Mouse (Mus musculus) embryonic facial prominence, embryonic 15.5 days (tissue): ENCODE data around the gene Ahnak. TPM values are rescaled to one million over a fixed set of nuclear protein-coding genes. Genes with fewer than 3 reads are reported as not detected.

ENCODE experiments used
- ATAC-seq: fragments of 200-750 bp; cut with Nextera tagmentation; 2 replicates; pipeline ENCODE4 v1.8.0; 2017; ENCODE audit warnings: low read depth, moderate TSS enrichment; ENCODE audit not compliant: insufficient number of reproducible peaks, low FRiP score, low TSS enrichment
- H3K27ac ChIP-seq: fragments of 300-500 bp; sonication (generic); replicated peaks from 2 replicates; pipeline ENCODE4 v1.5.1; 2015; ENCODE audit warnings: mild to moderate bottlenecking, inconsistent platforms
- H3K27me3 ChIP-seq: fragments of 300-500 bp; sonication (generic); 2 replicates; pipeline ENCODE4 v1.6.1; 2015; ENCODE audit warnings: inconsistent platforms
- H3K36me3 ChIP-seq: fragments of 300-500 bp; sonication (generic); 2 replicates; pipeline ENCODE4 v1.6.1; 2015; ENCODE audit warnings: mild to moderate bottlenecking, inconsistent platforms
- H3K4me1 ChIP-seq: fragments of 300-500 bp; sonication (generic); 2 replicates; pipeline ENCODE4 v1.6.1; 2015; ENCODE audit warnings: inconsistent platforms
- H3K4me2 ChIP-seq: fragments of 300-500 bp; sonication (generic); replicated peaks from 2 replicates; pipeline ENCODE4 v1.6.1; 2015; ENCODE audit warnings: mild to moderate bottlenecking, inconsistent platforms
- H3K4me3 ChIP-seq: fragments of 300-500 bp; sonication (generic); replicated peaks from 2 replicates; pipeline ENCODE4 v1.5.1; 2015; ENCODE audit warnings: mild to moderate bottlenecking, inconsistent platforms
- H3K9ac ChIP-seq: fragments of 300-500 bp; sonication (generic); 2 replicates; pipeline ENCODE4 v1.6.1; 2015; ENCODE audit warnings: inconsistent platforms
- H3K9me3 ChIP-seq: fragments of 300-500 bp; sonication (generic); replicated peaks from 2 replicates; pipeline ENCODE4 v1.6.1; 2016; ENCODE audit warnings: inconsistent platforms
- WGBS: fragments of 180-500 bp; shearing (Covaris S2); methylation state at CpG from one replicate; pipeline ENCODE4 v1.1.7; 2015; 5-methylcytosine and 5-hydroxymethylcytosine counted together
- polyA plus RNA-seq: library from polyadenylated mRNA; unstranded; fragments of >200 nt; fragmentation: Nextera tagmentation; extraction: Ambion mirVana; gene quantifications from 2 replicates; pipeline ENCODE4 v1.2.1, GENCODE M21; 2015

Ahnak gene
- polyA plus RNA-seq, 1 experiment from 2014 or later = 71.9 TPM

DNA sequence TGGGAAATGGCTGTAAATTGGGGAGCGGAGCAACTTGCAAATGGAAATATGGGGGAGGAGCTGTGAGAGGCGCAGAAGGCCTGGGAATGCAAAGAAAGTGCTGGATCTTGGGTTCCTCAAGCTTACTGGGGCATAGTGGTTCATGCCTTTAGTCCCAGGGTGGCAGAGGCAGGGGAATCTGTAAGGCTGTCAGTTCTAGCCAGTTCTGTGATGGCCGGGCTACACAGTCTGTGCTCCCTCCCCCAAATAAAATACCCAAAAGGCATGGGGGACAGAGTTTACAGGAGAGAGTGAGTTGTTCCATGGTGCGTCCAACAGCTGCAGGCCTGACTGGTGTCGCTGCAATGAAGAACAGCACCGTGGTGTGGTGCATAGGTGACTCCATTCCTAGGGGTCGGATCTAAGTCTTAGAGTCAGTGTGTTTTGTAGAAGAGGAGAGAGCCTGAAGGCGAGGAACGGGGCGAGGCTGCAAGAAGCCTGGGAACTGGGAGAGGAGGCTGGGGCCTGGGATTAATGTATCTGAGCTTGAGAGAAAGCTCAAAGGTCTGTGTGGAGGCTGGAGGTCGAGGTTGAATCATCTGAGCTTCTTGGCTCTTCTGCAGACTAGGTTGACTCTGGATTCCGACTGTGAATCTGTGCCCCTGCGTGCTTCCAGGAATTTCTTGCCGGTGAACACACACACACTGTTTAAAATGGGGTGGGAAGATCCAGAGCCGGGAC is 578 bp upstream of the Ahnak start:
- H3K36me3 ChIP-seq = no peaks in the 10 kb centered on the region
- H3K27ac ChIP-seq = peak overlapping the region; percentile 97
- no peaks in the 10 kb centered on the region for H3K27me3 ChIP-seq
- H3K4me3 ChIP-seq = peak overlapping the region; percentile 71
- WGBS = 8% methylated on average over 15 of the region's 15 CpGs
- peak overlapping the region; percentile 73; the same call in 1 of the 2 replicates for H3K9ac ChIP-seq
- ATAC-seq = no peak
- no peaks in the 10 kb centered on the region for H3K9me3 ChIP-seq
- H3K4me1 ChIP-seq = peaks cover 68% of the 10 kb centered on the region
- H3K4me2 ChIP-seq = peak overlapping the region; percentile 73

DNA sequence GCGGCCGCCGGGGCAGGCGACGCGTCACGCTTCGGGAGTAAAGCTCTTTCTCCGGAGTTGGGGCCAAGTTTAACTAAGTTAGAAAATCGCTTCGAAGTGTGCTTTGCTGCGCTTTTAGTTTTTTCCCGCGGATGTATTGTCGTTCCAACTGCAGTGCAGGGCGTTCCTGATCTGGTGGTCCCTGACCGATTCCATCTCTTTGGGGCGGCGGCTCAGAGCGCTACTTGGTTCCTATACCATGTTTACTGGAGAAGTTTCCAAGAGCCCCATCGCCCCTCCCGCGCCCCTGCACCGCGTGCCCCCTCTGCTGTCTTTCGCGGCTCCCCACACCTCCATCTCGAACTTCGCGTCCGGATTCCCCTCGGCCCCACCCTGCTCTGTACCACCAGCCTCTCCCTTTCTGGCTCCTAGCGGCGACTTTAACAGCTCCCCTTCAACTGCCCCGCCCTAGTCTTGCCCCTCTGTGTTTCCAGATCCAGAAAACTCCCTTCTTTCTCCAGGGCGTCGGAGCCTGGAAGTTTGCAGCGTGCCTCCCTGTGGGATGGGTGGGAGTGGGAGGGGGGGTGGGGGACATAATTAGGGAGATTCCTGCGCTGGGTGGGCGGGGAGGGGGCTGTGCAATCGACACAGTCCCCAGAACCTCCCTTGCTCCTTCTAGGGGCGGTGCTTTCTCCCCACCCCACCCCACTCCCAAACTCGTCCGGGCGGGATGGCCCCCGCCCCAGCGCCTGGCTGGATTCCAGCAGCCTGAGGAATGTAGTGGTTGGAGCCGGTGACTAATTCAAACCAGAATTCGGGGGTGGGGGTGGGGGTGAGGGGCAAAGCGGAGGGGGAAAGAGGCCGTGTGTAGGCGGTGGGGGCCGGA is 715 bp downstream of the Ahnak start:
- Histone ChIP-seq H3K36me3 (no peaks in the 10 kb centered on the region), H3K9ac (peak overlapping the region; percentile 73), H3K4me2 (peak overlapping the region; percentile 73), H3K9me3 (no peaks in the 10 kb centered on the region), H3K4me3 (peak overlapping the region; percentile 71), H3K27me3 (no peaks in the 10 kb centered on the region), H3K27ac (peak overlapping the region; percentile 97), H3K4me1 (peaks cover 68% of the 10 kb centered on the region)
- under 1% methylated on average over 53 of the region's 53 CpGs for WGBS
- peak; percentile 89 for ATAC-seq

DNA sequence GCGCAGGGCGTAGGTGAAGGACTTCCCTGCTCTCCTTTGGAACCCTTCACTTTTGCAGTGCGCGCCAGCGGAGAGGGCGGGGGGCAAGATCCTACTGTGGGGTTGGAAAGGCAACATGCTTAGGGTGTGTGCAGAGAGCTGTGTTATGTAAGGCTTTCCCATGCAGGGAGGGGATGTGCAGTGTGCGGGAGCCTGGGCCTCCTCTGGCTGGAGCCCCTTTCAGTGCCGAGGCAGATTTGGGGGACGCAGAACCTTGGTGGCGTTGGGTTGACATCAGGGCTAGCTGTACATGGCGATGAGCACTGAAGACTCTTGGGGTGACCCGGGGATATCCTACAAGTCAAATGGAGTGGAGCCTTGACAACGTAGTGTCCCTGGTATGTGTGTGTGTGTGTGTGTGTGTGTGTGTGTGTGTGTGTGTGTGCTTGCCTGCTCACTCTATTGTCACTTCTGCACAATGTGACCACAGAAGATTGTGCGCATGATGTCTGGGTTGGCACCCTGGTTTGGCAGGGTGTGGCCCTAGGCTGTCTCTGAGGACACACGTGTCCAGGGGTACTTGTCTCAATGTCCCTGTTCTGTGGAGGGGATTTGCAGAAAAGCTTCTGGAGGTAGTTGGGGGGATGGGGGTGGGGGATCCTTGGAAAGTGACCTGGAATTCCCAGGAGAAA is 1.5 kb downstream of the Ahnak start:
- Histone ChIP-seq H3K9me3 (no peaks in the 10 kb centered on the region), H3K27ac (peak overlapping the region; percentile 97), H3K4me3 (peak overlapping the region; percentile 71), H3K27me3 (no peaks in the 10 kb centered on the region), H3K9ac (peak overlapping the region; percentile 73), H3K36me3 (no peaks in the 10 kb centered on the region), H3K4me2 (peak overlapping the region; percentile 73), H3K4me1 (peaks cover 68% of the 10 kb centered on the region)
- peak; percentile 71 for ATAC-seq
- WGBS = 3% methylated on average over 15 of the region's 15 CpGs

DNA sequence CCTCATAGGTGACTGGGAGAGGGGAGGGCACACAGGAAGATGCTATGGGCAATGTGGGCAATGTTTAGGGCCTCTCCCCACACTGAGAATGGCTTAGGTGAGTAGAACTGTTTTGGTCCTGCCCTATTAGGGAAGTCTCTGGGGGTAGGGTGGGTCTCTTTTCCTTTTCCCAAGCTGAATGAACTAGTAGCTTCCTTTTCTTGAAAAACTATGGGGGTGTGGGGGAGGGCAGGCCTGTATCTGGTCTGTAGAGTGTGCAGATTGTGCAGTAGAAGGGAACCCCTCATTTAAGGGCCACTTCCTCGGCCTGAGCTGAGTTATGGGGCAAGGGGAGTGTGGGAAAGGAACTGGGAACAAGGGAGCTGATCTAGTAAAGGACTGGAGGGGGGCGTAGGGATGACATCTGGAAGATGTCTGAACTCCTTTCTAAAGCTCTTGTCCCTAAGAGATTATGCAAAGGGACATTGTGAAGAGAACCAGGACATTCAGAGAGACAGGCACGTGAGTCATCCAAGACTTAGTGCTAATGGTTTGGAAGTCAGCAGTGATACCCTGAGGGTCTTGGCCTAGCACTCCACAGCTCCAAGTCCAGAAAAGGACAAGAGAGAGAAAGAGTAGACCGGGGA is 2.3 kb downstream of the Ahnak start:
- peak overlapping the region; percentile 73 for H3K9ac ChIP-seq

DNA sequence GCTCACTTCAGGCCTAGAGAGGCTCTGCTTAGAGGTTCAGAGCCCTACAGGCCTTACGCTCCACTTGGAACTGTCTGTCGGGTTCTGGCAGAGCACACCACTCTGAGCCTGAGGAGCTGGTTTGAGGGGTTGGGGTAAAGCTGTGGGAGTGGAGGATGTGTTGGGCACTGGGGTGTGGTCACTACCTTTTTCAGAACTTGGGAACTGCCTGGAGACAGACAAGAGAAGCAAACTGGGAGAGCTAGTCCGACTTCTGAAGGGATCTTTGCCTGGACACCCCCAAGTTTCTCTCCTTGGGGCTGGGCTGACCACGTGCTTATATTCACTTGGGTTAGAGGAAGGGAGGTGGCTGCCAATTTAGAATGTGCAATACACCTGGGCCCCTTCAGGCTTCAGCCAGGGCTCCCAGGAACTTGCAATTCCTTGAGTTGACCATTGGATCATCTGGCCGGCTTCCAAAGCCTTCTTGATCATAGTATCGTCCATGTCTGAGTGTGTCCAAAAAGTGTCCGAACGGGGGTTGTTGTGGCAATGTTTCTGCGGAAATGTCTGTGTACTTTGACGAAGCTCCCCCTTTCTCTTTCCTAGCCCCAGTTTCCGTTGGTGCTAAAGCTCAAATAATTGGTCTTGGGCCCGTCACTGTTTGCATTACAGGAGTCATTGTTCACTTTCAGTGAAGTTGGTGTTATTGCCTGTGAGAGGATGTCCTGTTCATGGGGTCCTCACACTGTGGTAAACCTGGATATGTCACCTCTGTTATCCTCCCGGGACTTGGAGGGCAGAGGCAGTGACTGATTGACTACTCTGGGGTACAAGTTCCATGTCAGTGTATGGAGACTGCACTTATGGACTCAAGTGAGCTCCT is 3.0 kb downstream of the Ahnak start:
- Histone ChIP-seq H3K4me1 (peaks cover 82% of the 10 kb centered on the region), H3K4me2 (peak overlapping the region; percentile 73), H3K27me3 (no peaks in the 10 kb centered on the region), H3K27ac (peak overlapping the region; percentile 97), H3K36me3 (no peaks in the 10 kb centered on the region), H3K9ac (peak overlapping the region; percentile 73; the same call in 1 of the 2 replicates), H3K4me3 (peak overlapping the region; percentile 71), H3K9me3 (no peaks in the 10 kb centered on the region)
- ATAC-seq = no peak
- 55% methylated on average over 13 of the region's 13 CpGs for WGBS

More for the DNA sequence above, 2.3 kb downstream of the Ahnak start:
- H3K4me2 ChIP-seq = peak overlapping the region; percentile 73
- no peaks in the 10 kb centered on the region for H3K9me3 ChIP-seq
- peak overlapping the region; percentile 97 for H3K27ac ChIP-seq
- 28% methylated on average over 4 of the region's 4 CpGs for WGBS
- peak overlapping the region; percentile 71 for H3K4me3 ChIP-seq
- no peak for ATAC-seq
- peaks cover 75% of the 10 kb centered on the region for H3K4me1 ChIP-seq
- H3K27me3 ChIP-seq = no peaks in the 10 kb centered on the region
- no peaks in the 10 kb centered on the region for H3K36me3 ChIP-seq

DNA sequence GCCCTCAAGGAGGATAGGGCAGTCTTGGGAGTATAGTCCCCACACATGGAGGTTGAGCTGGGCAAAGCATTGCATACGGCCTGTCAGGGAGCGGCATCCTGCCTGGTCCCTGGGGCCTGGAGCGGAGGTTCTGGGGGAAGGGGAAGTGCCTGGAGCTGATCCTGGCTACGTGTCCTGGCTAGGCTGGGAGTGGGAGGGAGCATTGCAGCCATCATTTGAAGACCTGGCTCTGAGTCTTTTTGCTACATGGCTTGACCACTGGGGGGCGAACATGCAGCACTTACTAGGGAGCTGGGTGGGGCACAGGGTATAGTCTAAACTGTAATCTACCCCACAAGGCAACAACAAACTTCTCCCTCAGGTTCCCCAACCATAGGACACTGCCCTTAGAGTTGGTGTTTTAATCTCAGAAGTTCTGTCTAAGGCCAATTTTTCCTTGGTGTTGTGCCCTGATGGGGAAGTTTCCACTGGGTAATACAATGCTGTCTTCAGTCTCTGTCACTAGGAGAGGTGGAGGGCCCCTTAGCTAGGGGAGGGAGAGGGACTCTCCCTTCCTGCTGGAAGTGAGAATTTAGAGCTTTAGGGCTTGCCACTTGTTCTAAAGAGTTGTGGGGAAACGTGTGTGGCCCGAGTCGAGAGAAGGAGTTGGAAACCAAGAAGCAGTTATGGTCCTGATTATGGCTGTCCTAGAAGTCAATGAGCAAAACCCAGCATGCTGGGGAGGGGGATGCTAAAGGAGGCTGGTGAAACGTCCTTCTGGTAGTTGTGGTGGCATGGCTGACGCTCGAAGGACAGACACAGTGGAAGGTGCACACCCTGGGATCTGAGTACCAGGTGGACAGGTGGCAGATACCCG is 3.9 kb downstream of the Ahnak start:
- Histone ChIP-seq H3K27me3 (no peaks in the 10 kb centered on the region), H3K4me1 (peaks cover 82% of the 10 kb centered on the region), H3K4me3 (peak overlapping the region; percentile 71), H3K36me3 (no peaks in the 10 kb centered on the region), H3K9me3 (no peaks in the 10 kb centered on the region), H3K27ac (peak overlapping the region; percentile 97), H3K4me2 (peak overlapping the region; percentile 73), H3K9ac (peak overlapping the region; percentile 73; the same call in 1 of the 2 replicates)
- WGBS = 26% methylated on average over 12 of the region's 12 CpGs
- no peak for ATAC-seq

DNA sequence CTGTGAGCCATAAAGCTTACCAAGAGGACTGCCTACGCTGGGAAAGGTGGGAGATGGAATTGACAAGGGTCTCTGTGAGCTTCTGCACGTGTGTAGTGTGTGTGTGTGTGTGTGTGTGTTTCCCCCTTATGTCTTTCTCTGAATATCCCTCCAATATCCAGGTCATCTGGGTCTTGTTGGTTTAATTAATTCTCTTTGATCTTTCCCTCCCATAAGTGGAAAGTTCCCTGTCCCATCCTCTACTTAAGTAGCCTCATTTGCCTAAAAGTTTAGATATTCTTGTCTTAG is 4.5 kb downstream of the Ahnak start:
- H3K4me2 ChIP-seq = peak overlapping the region; percentile 73
- ATAC-seq = no peak
- WGBS = 60% methylated on average over 2 of the region's 2 CpGs

DNA sequence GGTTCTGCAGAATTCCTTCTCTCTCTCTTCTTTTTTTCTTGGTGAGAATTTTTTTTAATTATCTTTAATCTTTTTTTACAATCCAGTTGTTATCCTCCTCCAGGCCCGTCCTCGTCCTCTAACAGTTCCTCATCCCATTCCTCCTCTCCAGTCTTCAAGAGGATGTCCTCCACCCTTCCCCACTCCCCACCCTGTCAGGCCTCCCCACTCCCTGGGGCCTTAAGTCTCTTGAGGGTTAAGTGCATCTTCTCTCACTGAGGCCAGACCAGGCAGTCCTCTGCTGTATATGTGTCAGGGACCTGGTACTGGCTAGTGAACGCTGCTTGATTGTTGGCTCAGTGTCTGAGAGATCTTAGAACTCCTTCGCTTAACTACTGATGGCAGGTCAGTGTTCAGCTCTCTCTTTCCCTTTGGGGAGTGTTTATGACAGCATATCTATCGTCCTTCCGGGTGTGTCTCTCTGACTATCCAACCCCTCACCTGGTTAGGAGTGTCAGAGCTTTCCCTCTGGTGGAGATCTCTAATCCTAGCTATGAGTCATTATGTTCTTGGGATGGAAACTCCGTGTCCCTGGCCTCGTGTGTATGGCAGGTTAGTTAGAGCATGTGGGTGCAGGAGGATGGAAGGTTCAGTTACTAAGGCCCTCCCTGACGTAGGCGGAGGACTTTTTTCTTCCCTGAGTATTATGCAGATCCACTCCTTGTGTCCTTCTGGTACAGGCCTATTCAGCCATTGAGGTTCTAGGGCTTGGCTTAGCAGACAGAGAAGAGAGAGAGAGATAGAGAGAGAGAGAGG is 5.9 kb downstream of the Ahnak start:
- WGBS = 63% methylated on average over 10 of the region's 10 CpGs
- Histone ChIP-seq H3K27ac (peak overlapping the region; percentile 82), H3K9me3 (no peaks in the 10 kb centered on the region), H3K4me1 (peaks cover 88% of the 10 kb centered on the region), H3K4me2 (peak overlapping the region; percentile 34), H3K4me3 (no peak overlapping the region), H3K9ac (no peak overlapping the region), H3K36me3 (peaks cover 6% of the 10 kb centered on the region; the same call in 1 of the 2 replicates), H3K27me3 (no peaks in the 10 kb centered on the region)
- ATAC-seq = no peak

More for the DNA sequence above, 4.5 kb downstream of the Ahnak start:
- H3K9me3 ChIP-seq = no peaks in the 10 kb centered on the region
- peak overlapping the region; percentile 97 for H3K27ac ChIP-seq
- peak overlapping the region; percentile 71; the same call in 1 of the 2 replicates for H3K4me3 ChIP-seq
- H3K4me1 ChIP-seq = peaks cover 82% of the 10 kb centered on the region
- H3K36me3 ChIP-seq = no peaks in the 10 kb centered on the region
- no peak overlapping the region for H3K9ac ChIP-seq
- H3K27me3 ChIP-seq = no peaks in the 10 kb centered on the region

DNA sequence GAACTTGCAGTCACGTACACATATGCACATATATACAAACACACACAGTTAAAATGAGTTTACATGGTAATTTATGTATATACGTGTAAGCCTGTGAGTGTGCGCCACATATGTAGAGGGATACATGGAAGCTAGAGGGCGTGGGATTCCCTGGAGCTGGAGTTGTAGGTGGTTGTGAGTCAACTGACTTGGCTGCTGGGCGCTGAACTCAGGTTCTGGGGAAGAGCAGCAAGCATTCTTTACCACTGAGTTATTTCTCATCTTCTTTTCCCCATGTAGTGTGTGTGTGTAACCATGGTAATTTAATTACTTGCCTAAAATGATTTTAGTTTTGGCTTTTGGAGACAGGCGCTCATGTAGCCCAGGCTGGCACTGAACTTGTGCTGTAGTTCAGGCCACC is 7.5 kb downstream of the Ahnak start:
- peaks cover 79% of the 10 kb centered on the region for H3K4me1 ChIP-seq

More for the DNA sequence above, 7.5 kb downstream of the Ahnak start:
- Histone ChIP-seq H3K27me3 (no peaks in the 10 kb centered on the region), H3K36me3 (peaks cover 22% of the 10 kb centered on the region), H3K4me2 (no peak overlapping the region), H3K9me3 (no peaks in the 10 kb centered on the region), H3K4me3 (no peak overlapping the region), H3K9ac (no peak overlapping the region), H3K27ac (peak overlapping the region; percentile 82)
- 71% methylated on average over 6 of the region's 6 CpGs for WGBS
- no peak for ATAC-seq
